ENCODE assay signal across 8 mouse cellular contexts in the genomic region with DNA sequence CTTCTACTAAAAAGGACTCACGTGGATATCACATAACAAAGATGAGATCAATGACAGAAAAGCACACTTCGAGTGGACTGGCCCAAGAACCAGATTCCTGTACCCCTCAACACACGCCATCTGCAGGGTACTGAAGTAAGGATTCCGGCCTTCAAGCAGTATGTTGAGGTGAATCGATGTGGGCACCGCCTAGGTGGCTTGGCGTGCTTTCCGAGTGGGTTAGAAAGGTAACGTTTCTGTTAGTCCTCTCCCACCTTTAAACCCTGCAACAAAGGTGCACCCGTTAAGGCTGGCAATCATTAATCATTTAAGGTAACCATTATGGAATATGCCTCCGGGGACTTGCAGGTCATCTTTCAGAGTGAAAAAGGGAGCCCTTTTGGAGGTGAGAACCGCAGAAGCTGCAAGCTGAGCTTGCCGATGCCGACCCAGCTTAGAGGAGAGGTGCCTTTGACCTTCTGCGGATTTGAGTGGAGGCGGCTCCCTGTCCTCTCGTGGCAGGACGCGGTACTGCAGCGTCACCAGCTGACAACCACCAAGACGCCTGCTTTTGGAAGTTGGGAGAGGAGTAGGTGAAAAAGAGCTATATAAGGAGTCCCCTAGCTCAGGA. TPM values are rescaled to one million over a fixed set of nuclear protein-coding genes. Genes with fewer than 3 reads are reported as not detected.
A peak's percentile ranks its signal among the peaks of the same experiment; 100 is the strongest.
DNase-seq lines count a peak whose midpoint lies in the region; ATAC-seq and TF ChIP-seq lines count a peak whose summit lies in the region.

No protein-coding gene starts in this region.

- H3K4me1 ChIP-seq in G1E (ENCODE audit: insufficient read depth, low read depth, low read length), result peaks cover 43% of the 10 kb centered on the region
- H3K4me1 ChIP-seq in forebrain, embryonic 15.5 days, result peaks cover 28% of the 10 kb centered on the region
- peaks cover 11% of the 10 kb centered on the region for H3K4me1 ChIP-seq in lung, adult 2 months (ENCODE audit: control insufficient read depth, insufficient read depth, low read length)

- DNase-seq in G1E (ENCODE audit: low spot score), result peak; percentile 44
- peak; percentile 86 to 92 for DNase-seq in cerebellum, adult 18-20 months
- DNase-seq in heart, postnatal 14 days, result peak; percentile 88 to 92
- peak; percentile 82 for DNase-seq in layer of hippocampus, adult 11-12 months (ENCODE audit: low spot score)
- peak; percentile 89 for DNase-seq in lung, adult 2 months
- peak; percentile 62 to 66 for DNase-seq in thymus, adult 18-20 months

- no peak for TF ChIP-seq POLR2A in lung, adult 2 months (IDR thresholded peaks at IDR 0.05; ENCODE audit: borderline replicate concordance, extremely low read depth, low read depth, low read length)

- TF ChIP-seq CTCF in G1E (IDR thresholded peaks at IDR 0.05; ENCODE audit: low read depth, low read length), result peak; percentile 85
- peak; percentile 91 for TF ChIP-seq CTCF in lung, adult 2 months (IDR thresholded peaks at IDR 0.05; ENCODE audit: insufficient read depth, low read length)

- peak overlapping the region; percentile 2; the same call in 1 of the 2 replicates for H3K4me3 ChIP-seq in G1E (ENCODE audit: low read depth, low read length)
- peak overlapping the region; percentile 15 for H3K4me3 ChIP-seq in forebrain, embryonic 15.5 days
- H3K4me3 ChIP-seq in lung, adult 2 months (replicated peaks; ENCODE audit: extremely low read depth, low read depth, low read length), result no peak overlapping the region

- H3K4me2 ChIP-seq in forebrain, embryonic 15.5 days (replicated peaks), result peak overlapping the region; percentile 24

- no peaks in the 10 kb centered on the region for H3K27me3 ChIP-seq in G1E (ENCODE audit: insufficient read depth, low read length)
- H3K27me3 ChIP-seq in forebrain, embryonic 15.5 days, result no peaks in the 10 kb centered on the region

- intact Hi-C loops in heart, postnatal 14 days (cut with DNase I), result loop anchor here (1.0 to 10.0 kb wide), 7 partner anchors 35 to 369 kb away; a partner anchor contains a TSS

- peaks cover under 1% of the 10 kb centered on the region for H3K36me3 ChIP-seq in G1E (replicated peaks)
- H3K36me3 ChIP-seq in forebrain, embryonic 15.5 days, result no peaks in the 10 kb centered on the region

- WGBS in forebrain, embryonic 15.5 days, result 14% methylated on average over 21 of the region's 21 CpGs
- 21% methylated on average over 21 of the region's 21 CpGs for WGBS in lung, adult 2 months

- H3K9ac ChIP-seq in forebrain, embryonic 15.5 days (replicated peaks), result no peak overlapping the region

- H3K9me3 ChIP-seq in G1E (replicated peaks), result no peaks in the 10 kb centered on the region
- no peaks in the 10 kb centered on the region for H3K9me3 ChIP-seq in forebrain, embryonic 15.5 days

- H3K27ac ChIP-seq in forebrain, embryonic 15.5 days (replicated peaks), result no peak overlapping the region

- ATAC-seq in G1E (ENCODE audit: extremely low read depth, insufficient number of reproducible peaks, low FRiP score, poor library complexity, severe bottlenecking), result peak; percentile 54; the same call in 1 of the 2 replicates
- peak; percentile 27 for ATAC-seq in forebrain, embryonic 15.5 days (replicated peaks)
- peak; percentile 65 for ATAC-seq in neutrophil, adult 5-6 weeks (ENCODE audit: extremely low read depth, insufficient number of reproducible peaks, low FRiP score, poor library complexity, severe bottlenecking)

RNA-seq across cellular contexts. Expression of a gene that starts 1.6 kb away (rescaled TPM):
- total RNA-seq in G1E (2014; fragmentation: Nextera tagmentation), result 55.5 TPM in 2 replicates
- total RNA-seq in G1E (2017), result 9.9 and 15.0 TPM in 2 replicates
- 2.9 and 5.2 TPM in 2 replicates for polyA plus RNA-seq in G1E (2012)
- 8.5 and 10.3 TPM in 2 replicates for polyA plus RNA-seq in forebrain, embryonic 15.5 days (2015; fragmentation: Nextera tagmentation; extraction: Ambion mirVana)
- total RNA-seq in heart, postnatal 14 days (2021), result 10 to 100 TPM; 22.6 to 22.7 TPM
- 19.5 and 21.1 TPM in 2 replicates for polyA plus RNA-seq in lung, adult 2 months (2012; rRNA removed)
- 19.6 and 20.3 TPM in 2 replicates for total RNA-seq in neutrophil, adult 5-6 weeks (2017)

RNA-seq across cellular contexts. Expression of a gene that starts 35.9 kb away (rescaled TPM):
- 8.4 and 11.4 TPM in 2 replicates for total RNA-seq in G1E (2014; fragmentation: Nextera tagmentation)
- total RNA-seq in G1E (2017), result 10.7 and 12.3 TPM in 2 replicates
- 2.0 and 2.4 TPM in 2 replicates for polyA plus RNA-seq in G1E (2012)
- polyA plus RNA-seq in forebrain, embryonic 15.5 days (2015; fragmentation: Nextera tagmentation; extraction: Ambion mirVana), result 3.8 and 3.9 TPM in 2 replicates
- 1 to 10 TPM; 6.5 to 8.6 TPM for total RNA-seq in heart, postnatal 14 days (2021)
- 15.9 and 25.1 TPM in 2 replicates for polyA plus RNA-seq in lung, adult 2 months (2012; rRNA removed)
- 47.6 and 53.7 TPM in 2 replicates for total RNA-seq in neutrophil, adult 5-6 weeks (2017)
